Mouse (Mus musculus): ENCODE measurements around the gene Sorbs1. TPM values are rescaled to one million over a fixed set of nuclear protein-coding genes. Genes with fewer than 3 reads are reported as not detected.

Sorbs1 gene
- polyA plus RNA-seq, 1 experiment from 2014 or later = 152 TPM

GRCm38 (mm10) chr19:40478161-40478575, 35.4 kb downstream of the Sorbs1 start:
- Histone ChIP-seq H3K4me3 (ENCODE audit: low read length) (no peak overlapping the region), H3K4me2 (ENCODE audit: low read depth, low read length) (peak overlapping the region; percentile 14; the same call in 1 of the 2 replicates), H3K27ac (ENCODE audit: low read length) (peak overlapping the region; percentile 86), H3K9ac (ENCODE audit: low read length) (peak overlapping the region; percentile 46), H3K4me1 (ENCODE audit: control insufficient read depth, insufficient read depth, low read length) (peaks cover 45% of the 10 kb centered on the region), H3K36me3 (ENCODE audit: control insufficient read depth, insufficient read depth) (no peaks in the 10 kb centered on the region), H3K27me3 (ENCODE audit: control insufficient read depth, insufficient read depth, low read length) (no peaks in the 10 kb centered on the region), H3K9me3 (replicated peaks; ENCODE audit: control insufficient read depth, low read length) (no peaks in the 10 kb centered on the region)
- peak; percentile 45; the same call in 1 of the 2 replicates for ATAC-seq (replicated peaks; ENCODE audit: extremely low read depth, insufficient read depth, low FRiP score)
- 33% methylated on average over 10 of the region's 10 CpGs for WGBS

GRCm38 (mm10) chr19:40477445-40477941, 36.1 kb downstream of the Sorbs1 start:
- H3K36me3 ChIP-seq (ENCODE audit: control insufficient read depth, insufficient read depth) = no peaks in the 10 kb centered on the region
- H3K4me1 ChIP-seq (ENCODE audit: control insufficient read depth, insufficient read depth, low read length) = peaks cover 47% of the 10 kb centered on the region
- peak overlapping the region; percentile 46 for H3K9ac ChIP-seq (ENCODE audit: low read length)
- peak; percentile 76 for ATAC-seq (replicated peaks; ENCODE audit: extremely low read depth, insufficient read depth, low FRiP score)
- no peaks in the 10 kb centered on the region for H3K9me3 ChIP-seq (replicated peaks; ENCODE audit: control insufficient read depth, low read length)
- H3K4me3 ChIP-seq (ENCODE audit: low read length) = no peak overlapping the region
- WGBS = 13% methylated on average over 5 of the region's 5 CpGs
- H3K4me2 ChIP-seq (ENCODE audit: low read depth, low read length) = peak overlapping the region; percentile 14; the same call in 1 of the 2 replicates
- no peaks in the 10 kb centered on the region for H3K27me3 ChIP-seq (ENCODE audit: control insufficient read depth, insufficient read depth, low read length)
- peak overlapping the region; percentile 86 for H3K27ac ChIP-seq (ENCODE audit: low read length)

- 78% methylated on average over 4 of the region's 4 CpGs for WGBS
- H3K27ac ChIP-seq (ENCODE audit: low read length) = peak overlapping the region; percentile 86
Measured at GRCm38 (mm10) chr19:40476491-40476890, 37.1 kb downstream of the Sorbs1 start.

GRCm38 (mm10) chr19:40471526-40472245, 41.9 kb downstream of the Sorbs1 start:
- Histone ChIP-seq H3K9ac (ENCODE audit: low read length) (peak overlapping the region; percentile 51), H3K4me1 (ENCODE audit: control insufficient read depth, insufficient read depth, low read length) (peaks cover 55% of the 10 kb centered on the region), H3K27ac (ENCODE audit: low read length) (peak overlapping the region; percentile 96), H3K36me3 (ENCODE audit: control insufficient read depth, insufficient read depth) (no peaks in the 10 kb centered on the region), H3K4me3 (ENCODE audit: low read length) (no peak overlapping the region), H3K27me3 (ENCODE audit: control insufficient read depth, insufficient read depth, low read length) (no peaks in the 10 kb centered on the region), H3K4me2 (ENCODE audit: low read depth, low read length) (peak overlapping the region; percentile 40; the same call in 1 of the 2 replicates), H3K9me3 (replicated peaks; ENCODE audit: control insufficient read depth, low read length) (no peaks in the 10 kb centered on the region)
- ATAC-seq (replicated peaks; ENCODE audit: extremely low read depth, insufficient read depth, low FRiP score) = peak; percentile 64
- 36% methylated on average over 10 of the region's 10 CpGs for WGBS

More at GRCm38 (mm10) chr19:40476491-40476890, 37.1 kb downstream of the Sorbs1 start:
- no peaks in the 10 kb centered on the region for H3K36me3 ChIP-seq (ENCODE audit: control insufficient read depth, insufficient read depth)
- no peak overlapping the region for H3K4me3 ChIP-seq (ENCODE audit: low read length)
- no peak overlapping the region for H3K4me2 ChIP-seq (ENCODE audit: low read depth, low read length)
- peaks cover 55% of the 10 kb centered on the region for H3K4me1 ChIP-seq (ENCODE audit: control insufficient read depth, insufficient read depth, low read length)
- H3K27me3 ChIP-seq (ENCODE audit: control insufficient read depth, insufficient read depth, low read length) = no peaks in the 10 kb centered on the region
- no peaks in the 10 kb centered on the region for H3K9me3 ChIP-seq (replicated peaks; ENCODE audit: control insufficient read depth, low read length)
- no peak overlapping the region for H3K9ac ChIP-seq (ENCODE audit: low read length)
- no peak for ATAC-seq (replicated peaks; ENCODE audit: extremely low read depth, insufficient read depth, low FRiP score)

GRCm38 (mm10) chr19:40469792-40470191, 43.8 kb downstream of the Sorbs1 start:
- no peaks in the 10 kb centered on the region for H3K9me3 ChIP-seq (replicated peaks; ENCODE audit: control insufficient read depth, low read length)
- H3K36me3 ChIP-seq (ENCODE audit: control insufficient read depth, insufficient read depth) = no peaks in the 10 kb centered on the region
- H3K4me3 ChIP-seq (ENCODE audit: low read length) = no peak overlapping the region
- peaks cover 49% of the 10 kb centered on the region for H3K4me1 ChIP-seq (ENCODE audit: control insufficient read depth, insufficient read depth, low read length)
- H3K27ac ChIP-seq (ENCODE audit: low read length) = no peak overlapping the region
- 78% methylated on average over 5 of the region's 5 CpGs for WGBS
- no peak for ATAC-seq (replicated peaks; ENCODE audit: extremely low read depth, insufficient read depth, low FRiP score)
- H3K9ac ChIP-seq (ENCODE audit: low read length) = no peak overlapping the region
- H3K27me3 ChIP-seq (ENCODE audit: control insufficient read depth, insufficient read depth, low read length) = no peaks in the 10 kb centered on the region
- no peak overlapping the region for H3K4me2 ChIP-seq (ENCODE audit: low read depth, low read length)

GRCm38 (mm10) chr19:40468308-40468707, 45.3 kb downstream of the Sorbs1 start:
- Histone ChIP-seq H3K36me3 (ENCODE audit: control insufficient read depth, insufficient read depth) (no peaks in the 10 kb centered on the region), H3K9ac (ENCODE audit: low read length) (0 out of 2 replicates have a peak overlapping the region, but pooled peaks have one; percentile 16), H3K27ac (ENCODE audit: low read length) (peak overlapping the region; percentile 90), H3K4me3 (ENCODE audit: low read length) (no peak overlapping the region), H3K27me3 (ENCODE audit: control insufficient read depth, insufficient read depth, low read length) (no peaks in the 10 kb centered on the region), H3K4me1 (ENCODE audit: control insufficient read depth, insufficient read depth, low read length) (peaks cover 48% of the 10 kb centered on the region), H3K9me3 (replicated peaks; ENCODE audit: control insufficient read depth, low read length) (no peaks in the 10 kb centered on the region), H3K4me2 (ENCODE audit: low read depth, low read length) (peak overlapping the region; percentile 34; the same call in 1 of the 2 replicates)
- 69% methylated on average over 3 of the region's 3 CpGs for WGBS
- ATAC-seq (replicated peaks; ENCODE audit: extremely low read depth, insufficient read depth, low FRiP score) = 0 out of 2 replicates have a peak, but pooled peaks have one; percentile 5

GRCm38 (mm10) chr19:40467810-40468209, 45.8 kb downstream of the Sorbs1 start:
- Histone ChIP-seq H3K27me3 (ENCODE audit: control insufficient read depth, insufficient read depth, low read length) (no peaks in the 10 kb centered on the region), H3K4me1 (ENCODE audit: control insufficient read depth, insufficient read depth, low read length) (peaks cover 50% of the 10 kb centered on the region), H3K9ac (ENCODE audit: low read length) (no peak overlapping the region), H3K27ac (ENCODE audit: low read length) (peak overlapping the region; percentile 90), H3K9me3 (replicated peaks; ENCODE audit: control insufficient read depth, low read length) (no peaks in the 10 kb centered on the region), H3K4me3 (ENCODE audit: low read length) (no peak overlapping the region), H3K36me3 (ENCODE audit: control insufficient read depth, insufficient read depth) (no peaks in the 10 kb centered on the region), H3K4me2 (ENCODE audit: low read depth, low read length) (peak overlapping the region; percentile 34; the same call in 1 of the 2 replicates)
- 30% methylated on average over 9 of the region's 9 CpGs for WGBS
- peak; percentile 89 for ATAC-seq (replicated peaks; ENCODE audit: extremely low read depth, insufficient read depth, low FRiP score)

GRCm38 (mm10) chr19:40465339-40465738, 48.2 kb downstream of the Sorbs1 start:
- Histone ChIP-seq H3K4me2 (ENCODE audit: low read depth, low read length) (no peak overlapping the region), H3K9me3 (replicated peaks; ENCODE audit: control insufficient read depth, low read length) (no peaks in the 10 kb centered on the region), H3K4me1 (ENCODE audit: control insufficient read depth, insufficient read depth, low read length) (peaks cover 40% of the 10 kb centered on the region), H3K27me3 (ENCODE audit: control insufficient read depth, insufficient read depth, low read length) (no peaks in the 10 kb centered on the region), H3K36me3 (ENCODE audit: control insufficient read depth, insufficient read depth) (no peaks in the 10 kb centered on the region), H3K4me3 (ENCODE audit: low read length) (no peak overlapping the region), H3K27ac (ENCODE audit: low read length) (no peak overlapping the region), H3K9ac (ENCODE audit: low read length) (no peak overlapping the region)
- ATAC-seq (replicated peaks; ENCODE audit: extremely low read depth, insufficient read depth, low FRiP score) = no peak
- 79% methylated on average over 3 of the region's 3 CpGs for WGBS

GRCm38 (mm10) chr19:40464408-40464807, 49.2 kb downstream of the Sorbs1 start:
- peaks cover 36% of the 10 kb centered on the region for H3K4me1 ChIP-seq (ENCODE audit: control insufficient read depth, insufficient read depth, low read length)
- H3K4me3 ChIP-seq (ENCODE audit: low read length) = no peak overlapping the region
- no peak overlapping the region for H3K9ac ChIP-seq (ENCODE audit: low read length)
- no peak for ATAC-seq (replicated peaks; ENCODE audit: extremely low read depth, insufficient read depth, low FRiP score)
- 86% methylated on average over 9 of the region's 9 CpGs for WGBS
- no peaks in the 10 kb centered on the region for H3K9me3 ChIP-seq (replicated peaks; ENCODE audit: control insufficient read depth, low read length)
- no peaks in the 10 kb centered on the region for H3K27me3 ChIP-seq (ENCODE audit: control insufficient read depth, insufficient read depth, low read length)
- H3K4me2 ChIP-seq (ENCODE audit: low read depth, low read length) = no peak overlapping the region
- H3K36me3 ChIP-seq (ENCODE audit: control insufficient read depth, insufficient read depth) = no peaks in the 10 kb centered on the region
- H3K27ac ChIP-seq (ENCODE audit: low read length) = no peak overlapping the region
